In the genomic region with DNA sequence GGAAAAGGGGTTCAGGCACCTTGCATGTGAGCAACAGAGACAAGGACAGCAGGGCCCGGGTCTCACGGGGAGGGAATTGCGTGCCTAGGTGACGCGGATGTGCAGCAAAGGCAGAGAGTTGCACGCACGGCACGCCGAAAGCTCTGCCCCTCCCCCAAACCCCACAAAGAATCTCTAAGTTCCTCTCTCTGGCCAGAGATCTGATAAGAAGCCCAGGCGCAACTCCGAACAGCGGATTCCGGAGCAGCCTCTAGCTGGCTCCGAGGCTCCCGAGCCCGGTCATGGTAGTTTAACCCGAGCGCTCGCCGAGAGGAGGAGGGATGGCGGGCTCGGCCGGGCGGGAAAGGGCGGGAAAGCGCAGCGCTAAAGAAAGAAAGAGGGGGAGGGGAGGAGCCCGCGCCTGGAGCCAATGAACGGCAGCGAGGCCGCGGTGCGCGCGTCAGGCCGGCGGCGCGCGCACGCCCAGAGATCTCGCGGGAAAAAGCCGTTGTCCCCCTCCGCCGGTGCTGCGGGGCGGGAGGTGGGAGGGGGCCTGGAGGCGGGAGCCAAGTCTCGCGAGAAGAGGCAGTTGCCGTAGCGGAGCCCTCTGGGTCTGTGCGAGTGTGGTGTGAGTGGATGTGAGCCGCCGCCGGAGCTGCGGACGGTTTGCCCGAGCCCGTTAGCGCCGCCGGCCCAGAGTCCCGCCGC, we compare ENCODE assay signal across 8 mouse cellular contexts. TPM values are rescaled to one million over a fixed set of nuclear protein-coding genes. Genes with fewer than 3 reads are reported as not detected.
A peak's percentile ranks its signal among the peaks of the same experiment; 100 is the strongest.
DNase-seq lines count a peak whose midpoint lies in the region; ATAC-seq and TF ChIP-seq lines count a peak whose summit lies in the region.

A gene (plus strand): TSS at position 212 of the 687 bp plus-strand sequence.

- peak; percentile 96 for DNase-seq in ES-E14 (ENCODE audit: low read depth, low spot score)
- peak; percentile 97 for DNase-seq in cerebellum, adult 11-12 months
- peak; percentile 91 to 95 for DNase-seq in heart, postnatal 36 days
- DNase-seq in layer of hippocampus, adult 8-10 months (ENCODE audit: low spot score in 2 of 2) = peak; percentile 92 to 93
- DNase-seq in ovary, adult 18-20 months (ENCODE audit: low spot score) = peak; percentile 96
- DNase-seq in thymus, postnatal 0 days (ENCODE audit: low spot score) = peak; percentile 99

- in situ Hi-C loops in ES-E14 (cut with MboI; ENCODE audit: low sequenced_read_pairs in 2 of 2, unreplicated experiment in 2 of 2) = no loop called here

- H3K36me3 ChIP-seq in ES-E14 (ENCODE audit: control insufficient read depth, insufficient read depth, low read length, poor library complexity, severe bottlenecking) = no peaks in the 10 kb centered on the region; the same call in none of the 2 replicates
- H3K36me3 ChIP-seq in forebrain, embryonic 16.5 days (ENCODE audit: control insufficient read depth, insufficient read depth) = no peaks in the 10 kb centered on the region
- 0 out of 2 replicates have a peak, but pooled peaks cover 2% of the 10 kb centered on the region for H3K36me3 ChIP-seq in lung, embryonic 15.5 days

- peaks cover 2 to 10% of the 10 kb centered on the region in 2 experiments; a peak in 3 of 4 replicates for H3K4me1 ChIP-seq in ES-E14 (ENCODE audit: control insufficient read depth in 2 of 2, insufficient read depth in 2 of 2, low read length in 2 of 2, poor library complexity in 1 of 2)
- peaks cover 39% of the 10 kb centered on the region for H3K4me1 ChIP-seq in forebrain, embryonic 16.5 days (replicated peaks; ENCODE audit: control insufficient read depth, insufficient read depth, low read length)
- H3K4me1 ChIP-seq in lung, embryonic 15.5 days = peaks cover 45% of the 10 kb centered on the region

- peak within 1 kb of the TSS; percentile 86 for H3K4me2 ChIP-seq in forebrain, embryonic 16.5 days (ENCODE audit: low read length)
- H3K4me2 ChIP-seq in lung, embryonic 15.5 days = peak within 1 kb of the TSS; percentile 87

- peak within 1 kb of the TSS; percentile 97 for H3K27ac ChIP-seq in ES-E14 (ENCODE audit: insufficient read depth, low read depth, low read length, poor library complexity, severe bottlenecking)
- peak within 1 kb of the TSS; percentile 99 for H3K27ac ChIP-seq in forebrain, embryonic 16.5 days (ENCODE audit: low read length)
- H3K27ac ChIP-seq in lung, embryonic 15.5 days = peak within 1 kb of the TSS; percentile 99

- ATAC-seq in forebrain, embryonic 16.5 days = peak; percentile 96
- peak; percentile 96 for ATAC-seq in lung, embryonic 15.5 days (ENCODE audit: borderline replicate concordance, extremely low read depth, low FRiP score, low TSS enrichment)

- H3K4me3 ChIP-seq in ES-E14 (ENCODE audit: insufficient read depth in 1 of 2, low read depth in 1 of 2, low read length in 2 of 2, poor library complexity in 1 of 2, severe bottlenecking in 1 of 2) = peak within 1 kb of the TSS; percentile 89 to 98
- peak within 1 kb of the TSS; percentile 97 for H3K4me3 ChIP-seq in forebrain, embryonic 16.5 days (replicated peaks; ENCODE audit: low read length)
- H3K4me3 ChIP-seq in lung, embryonic 15.5 days = peak within 1 kb of the TSS; percentile 60

- intact Hi-C loops in heart, postnatal 36 days (cut with DNase I) = loop anchor here (1.0 to 2.0 kb wide), 2 partner anchors 18 to 27 kb away; a partner anchor contains a TSS

- H3K9ac ChIP-seq in ES-E14 (ENCODE audit: insufficient read depth, low read depth, low read length, poor library complexity, severe bottlenecking) = peak within 1 kb of the TSS; percentile 100
- peak within 1 kb of the TSS; percentile 95 for H3K9ac ChIP-seq in forebrain, embryonic 16.5 days (replicated peaks; ENCODE audit: low read depth, low read length)
- peak within 1 kb of the TSS; percentile 84 for H3K9ac ChIP-seq in lung, embryonic 15.5 days

- H3K27me3 ChIP-seq in forebrain, embryonic 16.5 days (replicated peaks; ENCODE audit: control insufficient read depth, insufficient read depth, low read length) = no peaks in the 10 kb centered on the region
- no peaks in the 10 kb centered on the region for H3K27me3 ChIP-seq in lung, embryonic 15.5 days

- H3K9me3 ChIP-seq in ES-E14 (ENCODE audit: control insufficient read depth, insufficient read depth, low read depth, low read length) = no peaks in the 10 kb centered on the region
- no peaks in the 10 kb centered on the region for H3K9me3 ChIP-seq in forebrain, embryonic 16.5 days (ENCODE audit: control insufficient read depth, low read length)
- no peaks in the 10 kb centered on the region for H3K9me3 ChIP-seq in lung, embryonic 15.5 days

- WGBS in forebrain, embryonic 16.5 days = under 1% methylated on average over 57 of the region's 67 CpGs
- WGBS in lung, embryonic 15.5 days = under 1% methylated on average over 67 of the region's 67 CpGs

TF ChIP-seq in ES-E14, 5 proteins besides CTCF, POLR2A, EP300 and RAD21:
- TF ChIP-seq HCFC1 (IDR thresholded peaks at IDR 0.05; ENCODE audit: borderline replicate concordance, insufficient read depth, low read length) (no peak), MAFK (IDR thresholded peaks at IDR 0.05; ENCODE audit: insufficient read depth, low read depth, low read length) (no peak), ZC3H11A (IDR thresholded peaks at IDR 0.05; ENCODE audit: borderline replicate concordance, low read depth, low read length) (no peak), ZNF384 (IDR thresholded peaks at IDR 0.05; ENCODE audit: low read depth, low read length) (no peak), CHD2 (IDR thresholded peaks at IDR 0.05; ENCODE audit: low read depth, low read length) (peak; percentile 97)
TF ChIP-seq in ES-E14: peak in this region for 1.

RNA-seq across cellular contexts. Expression of the gene that starts here (rescaled TPM):
- 167 and 178 TPM in 2 replicates for total RNA-seq in ES-E14 (2012; rRNA removed)
- 253 and 294 TPM in 2 replicates for polyA plus RNA-seq in forebrain, embryonic 16.5 days (2015; fragmentation: Nextera tagmentation; extraction: Ambion mirVana)
- 10 to 100 TPM; 37.1 to 45.6 TPM for total RNA-seq in heart, postnatal 36 days (2021)
- 10 to 100 TPM; 67.9 to 91.9 (median 79.9) TPM for total RNA-seq in layer of hippocampus, adult 8-10 months (2022)
- 265 and 267 TPM in 2 replicates for polyA plus RNA-seq in lung, embryonic 15.5 days (2015; fragmentation: Nextera tagmentation; extraction: Ambion mirVana)
- polyA plus RNA-seq in thymus, postnatal 0 days (2015; fragmentation: Nextera tagmentation; extraction: Ambion mirVana) = 276 TPM in 2 replicates

Comparison
In these comparisons a context has a peak if more than half of its experiments do, and no peak if none do; other contexts are left out.
1. Peak in every context shown above with its lines: DNase-seq, ATAC-seq, H3K4me3 ChIP-seq and H3K27ac ChIP-seq.